Mouse (Mus musculus) thymus, adult 2 months (tissue): ENCODE measurements around the gene Abca3. TPM values are rescaled to one million over a fixed set of nuclear protein-coding genes. Genes with fewer than 3 reads are reported as not detected.

Experiments used
- DNase-seq: peaks from one replicate; pipeline ENCODE4 v3.0.0; 2021
- H3K27ac ChIP-seq: fragments of 200-500 bp; 2 replicates; pipeline ENCODE4 v1.5.1; 2012; ENCODE audit warnings: low read length, control low read depth; ENCODE audit not compliant: control insufficient read depth, insufficient read depth
- H3K27me3 ChIP-seq: fragments of 200-500 bp; 2 replicates; pipeline ENCODE4 v1.6.1; 2012; ENCODE audit warnings: mild to moderate bottlenecking, low read length, moderate library complexity, mixed read lengths; ENCODE audit not compliant: control insufficient read depth, insufficient read depth
- H3K36me3 ChIP-seq: fragments of 200-500 bp; 2 replicates; pipeline ENCODE4 v1.6.1; 2012; ENCODE audit warnings: mild to moderate bottlenecking, low read length, moderate library complexity; ENCODE audit not compliant: control insufficient read depth, insufficient read depth
- H3K4me1 ChIP-seq: fragments of 200-500 bp; replicated peaks from 2 replicates; pipeline ENCODE4 v1.6.1; 2012; ENCODE audit warnings: low read length; ENCODE audit not compliant: control insufficient read depth, insufficient read depth
- H3K4me3 ChIP-seq: fragments of 200-500 bp; 2 replicates; pipeline ENCODE4 v1.5.1; 2012; ENCODE audit warnings: mild to moderate bottlenecking, low read length, control low read depth, moderate library complexity; ENCODE audit not compliant: control insufficient read depth, insufficient read depth
- CTCF ChIP-seq: fragments of 200-500 bp; IDR thresholded peaks from 2 replicates; pipeline ENCODE4 v1.5.1; 2012; ENCODE audit warnings: mild to moderate bottlenecking, control low read depth, low read length, moderate library complexity, borderline replicate concordance; ENCODE audit not compliant: control insufficient read depth, poor library complexity, insufficient read depth; ENCODE audit errors: extremely low read depth
- POLR2A ChIP-seq: fragments of 200-500 bp; IDR thresholded peaks from 2 replicates; pipeline ENCODE4 v1.6.1; 2012; ENCODE audit warnings: mild to moderate bottlenecking, low read length, control low read depth, moderate library complexity; ENCODE audit not compliant: control insufficient read depth, poor library complexity, insufficient read depth; ENCODE audit errors: extremely low read depth
- WGBS: fragments of 180-500 bp; shearing (Covaris S2); methylation state at CpG from one replicate; pipeline ENCODE4 v1.1.7; 2018; 5-methylcytosine and 5-hydroxymethylcytosine counted together
- polyA plus RNA-seq: library from polyadenylated mRNA; depleted of rRNA; stranded (reverse); fragments of >200 nt; gene quantifications from 2 replicates; pipeline ENCODE4 v1.2.3, GENCODE M21; 2012

The Abca3 gene
- polyA plus RNA-seq, 1 experiment, result 34.8 TPM

DNA sequence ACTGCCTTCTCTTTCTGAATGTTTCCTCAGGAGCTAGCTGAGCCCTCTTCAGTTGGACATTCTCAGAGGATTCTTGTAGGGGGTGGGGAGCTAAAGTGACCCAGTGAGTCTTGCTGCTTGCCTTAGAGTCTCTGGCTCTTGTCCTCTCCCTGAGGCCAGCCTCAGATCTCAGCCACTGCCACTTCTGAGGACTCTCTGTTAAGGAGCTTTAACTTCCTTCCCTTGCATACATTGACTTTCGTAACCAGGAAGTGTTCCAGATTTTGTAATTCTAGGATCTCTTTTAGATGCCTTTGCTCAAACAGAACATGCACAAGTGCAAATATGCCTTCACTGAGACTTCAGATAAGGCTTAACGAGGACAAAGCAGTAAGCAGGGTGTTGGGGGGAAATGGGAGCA lies 8.2 kb downstream of the Abca3 start:
- Histone ChIP-seq H3K36me3 (no peaks in the 10 kb centered on the region), H3K4me1 (no peaks in the 10 kb centered on the region), H3K27me3 (no peaks in the 10 kb centered on the region), H3K27ac (no peak overlapping the region), H3K4me3 (no peak overlapping the region)
- TF ChIP-seq POLR2A (no peak), CTCF (no peak)
- DNase-seq, result no peak
- over 99% methylated on average over 2 of the region's 2 CpGs for WGBS

DNA sequence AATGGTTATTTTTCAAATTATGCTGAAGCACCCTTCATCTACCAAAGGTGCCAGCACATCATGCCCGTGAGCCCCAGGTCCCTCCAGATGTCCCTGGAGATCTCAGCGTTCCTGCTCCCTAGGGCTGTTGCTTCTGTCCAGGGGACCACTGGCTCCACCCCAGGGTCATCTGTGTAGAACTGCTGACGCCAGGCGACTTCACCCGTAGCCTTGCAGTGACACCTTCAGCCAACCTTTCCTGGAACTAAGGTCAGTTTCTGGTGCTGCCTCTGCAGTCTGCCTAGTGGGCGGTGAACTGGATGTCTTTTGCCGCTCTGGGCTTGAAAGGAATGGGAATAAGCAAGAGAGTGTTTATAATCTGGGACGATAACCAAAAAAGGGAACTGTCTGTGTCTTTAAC lies 9.1 kb downstream of the Abca3 start:
- 88% methylated on average over 8 of the region's 8 CpGs for WGBS
- DNase-seq, result no peak
- TF ChIP-seq CTCF (no peak), POLR2A (no peak)
- no peaks in the 10 kb centered on the region for H3K4me1 ChIP-seq
- H3K27me3 ChIP-seq, result no peaks in the 10 kb centered on the region
- H3K36me3 ChIP-seq, result no peaks in the 10 kb centered on the region
- no peak overlapping the region for H3K27ac ChIP-seq
- no peak overlapping the region for H3K4me3 ChIP-seq

DNA sequence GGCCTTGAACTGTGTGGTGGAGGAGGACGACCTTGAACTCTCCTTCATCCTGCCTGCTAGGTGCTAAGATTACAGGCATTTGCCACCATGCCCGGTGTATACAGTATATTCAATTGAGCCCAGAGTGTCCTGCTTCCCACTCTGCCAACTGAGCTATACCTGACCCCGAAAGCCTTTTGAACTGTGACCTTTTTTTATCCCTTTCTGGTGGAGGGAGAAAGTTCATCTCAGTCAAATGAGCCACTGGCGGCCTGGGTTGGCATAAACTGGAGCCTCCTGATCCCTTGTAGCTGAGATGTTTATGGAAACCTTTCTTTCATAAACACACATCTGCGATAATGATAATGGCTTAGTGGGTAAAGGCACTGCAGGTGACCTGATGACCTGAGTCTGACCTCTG lies 9.5 kb downstream of the Abca3 start:
- 90% methylated on average over 5 of the region's 5 CpGs for WGBS
- no peak for DNase-seq
- no peak overlapping the region for H3K27ac ChIP-seq
- H3K4me3 ChIP-seq, result no peak overlapping the region
- no peaks in the 10 kb centered on the region for H3K4me1 ChIP-seq
- no peak for TF ChIP-seq POLR2A
- no peak for TF ChIP-seq CTCF
- no peaks in the 10 kb centered on the region for H3K27me3 ChIP-seq
- H3K36me3 ChIP-seq, result 0 out of 2 replicates have a peak, but pooled peaks cover 4% of the 10 kb centered on the region

DNA sequence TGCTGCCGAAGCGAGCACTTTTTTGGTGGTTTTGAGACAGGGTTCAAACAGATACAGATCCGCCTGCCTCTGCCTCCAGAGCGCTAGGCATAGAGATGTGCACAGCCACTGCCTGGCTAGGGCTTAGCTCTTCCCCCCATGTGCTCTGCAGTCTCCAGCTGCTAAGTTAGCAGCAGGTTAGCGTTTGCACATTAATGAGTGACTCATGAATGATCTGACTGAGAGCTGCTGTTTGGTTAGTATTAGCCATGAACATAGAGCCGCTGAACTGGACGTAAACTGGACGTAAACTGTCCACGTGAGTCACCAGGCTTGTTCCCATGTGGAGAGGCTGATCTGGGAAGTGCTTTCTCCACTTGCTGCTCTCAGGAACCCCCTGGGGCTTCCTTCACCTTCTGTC lies 10.8 kb downstream of the Abca3 start:
- TF ChIP-seq CTCF (no peak), POLR2A (no peak)
- H3K27ac ChIP-seq, result no peak overlapping the region
- DNase-seq, result no peak
- 0 out of 2 replicates have a peak, but pooled peaks cover 5% of the 10 kb centered on the region for H3K36me3 ChIP-seq
- no peaks in the 10 kb centered on the region for H3K4me1 ChIP-seq
- no peak overlapping the region for H3K4me3 ChIP-seq
- 96% methylated on average over 9 of the region's 9 CpGs for WGBS
- no peaks in the 10 kb centered on the region for H3K27me3 ChIP-seq

DNA sequence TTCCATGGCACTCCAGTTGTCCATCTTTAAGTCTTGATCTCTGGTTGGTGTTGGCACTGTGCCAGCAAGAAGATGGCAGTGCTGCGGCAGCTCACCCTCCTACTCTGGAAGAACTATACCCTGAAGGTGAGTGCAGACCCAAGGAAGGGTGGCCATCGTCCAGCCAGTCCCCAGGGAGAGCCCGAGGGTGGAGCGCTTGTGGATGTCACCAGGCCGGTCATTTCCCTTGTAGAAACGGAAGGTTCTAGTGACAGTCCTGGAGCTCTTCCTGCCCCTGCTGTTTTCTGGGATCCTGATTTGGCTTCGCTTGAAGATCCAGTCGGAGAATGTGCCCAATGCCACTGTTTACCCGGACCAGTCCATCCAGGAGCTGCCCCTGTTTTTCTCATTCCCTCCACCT lies 12.7 kb downstream of the Abca3 start:
- Histone ChIP-seq H3K4me1 (no peaks in the 10 kb centered on the region), H3K36me3 (0 out of 2 replicates have a peak, but pooled peaks cover 7% of the 10 kb centered on the region), H3K27ac (no peak overlapping the region), H3K4me3 (no peak overlapping the region), H3K27me3 (no peaks in the 10 kb centered on the region)
- TF ChIP-seq POLR2A, result no peak
- no peak for DNase-seq
- 96% methylated on average over 9 of the region's 9 CpGs for WGBS

DNA sequence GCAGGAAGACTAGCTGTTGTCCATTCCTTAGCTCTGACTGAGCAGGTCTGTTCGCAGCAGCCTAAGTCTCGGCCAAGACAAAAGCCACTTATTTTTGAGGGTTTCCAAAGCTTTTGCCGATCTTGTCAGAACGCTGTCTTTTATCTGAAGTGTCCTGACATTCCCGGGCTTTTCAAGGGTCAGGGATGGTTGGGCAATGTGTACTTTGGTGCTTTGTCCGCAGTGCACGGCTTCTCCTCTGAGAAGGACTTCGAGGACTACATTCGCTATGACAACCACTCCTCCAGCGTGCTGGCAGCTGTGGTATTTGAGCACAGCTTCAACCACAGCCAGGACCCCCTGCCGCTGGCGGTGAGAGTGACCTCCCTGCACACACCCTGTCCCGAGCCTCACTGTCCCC lies 14.1 kb downstream of the Abca3 start:
- H3K27ac ChIP-seq, result no peak overlapping the region
- H3K4me3 ChIP-seq, result no peak overlapping the region
- WGBS, result 95% methylated on average over 13 of the region's 13 CpGs
- H3K36me3 ChIP-seq, result 0 out of 2 replicates have a peak, but pooled peaks cover 7% of the 10 kb centered on the region
- no peaks in the 10 kb centered on the region for H3K4me1 ChIP-seq
- no peak for TF ChIP-seq CTCF
- no peak for TF ChIP-seq POLR2A
- DNase-seq, result no peak
- no peaks in the 10 kb centered on the region for H3K27me3 ChIP-seq

DNA sequence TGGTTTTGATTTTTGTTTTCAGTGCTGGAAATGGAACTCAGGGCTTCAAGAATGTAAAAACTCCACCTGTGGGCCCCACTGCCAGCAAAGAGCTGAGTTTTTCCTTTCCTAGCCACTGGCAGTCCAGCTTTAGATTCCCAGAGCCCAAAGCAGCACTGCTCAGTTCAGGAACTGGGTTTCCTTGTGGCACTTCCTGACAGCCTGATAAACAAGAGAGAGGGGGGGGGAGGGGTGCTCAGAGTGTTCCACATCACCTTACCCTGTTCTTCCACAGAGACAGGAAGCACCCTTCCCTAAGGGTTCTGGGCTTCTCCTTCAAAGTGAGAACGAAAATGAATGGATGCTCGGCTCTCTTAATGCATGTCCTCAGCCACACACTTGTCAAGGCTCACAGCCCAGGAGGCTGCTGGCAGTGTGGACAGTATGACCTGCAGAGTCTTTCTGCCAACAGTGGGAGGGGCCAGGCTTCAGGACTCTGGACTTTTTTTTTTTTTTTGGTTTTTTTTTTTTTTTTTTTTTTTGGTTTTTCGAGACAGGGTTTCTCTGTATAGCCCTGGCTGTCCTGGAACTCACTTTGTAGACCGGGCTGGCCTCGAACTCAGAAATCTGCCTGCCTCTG lies 23.5 kb downstream of the Abca3 start:
- no peak for TF ChIP-seq POLR2A
- no peak overlapping the region for H3K4me3 ChIP-seq
- no peaks in the 10 kb centered on the region for H3K27me3 ChIP-seq
- peaks cover 3% of the 10 kb centered on the region; the same call in 1 of the 2 replicates for H3K36me3 ChIP-seq
- DNase-seq, result no peak
- H3K27ac ChIP-seq, result no peak overlapping the region
- H3K4me1 ChIP-seq, result no peaks in the 10 kb centered on the region; the same call in 1 of the 2 replicates
- 87% methylated on average over 5 of the region's 5 CpGs for WGBS

DNA sequence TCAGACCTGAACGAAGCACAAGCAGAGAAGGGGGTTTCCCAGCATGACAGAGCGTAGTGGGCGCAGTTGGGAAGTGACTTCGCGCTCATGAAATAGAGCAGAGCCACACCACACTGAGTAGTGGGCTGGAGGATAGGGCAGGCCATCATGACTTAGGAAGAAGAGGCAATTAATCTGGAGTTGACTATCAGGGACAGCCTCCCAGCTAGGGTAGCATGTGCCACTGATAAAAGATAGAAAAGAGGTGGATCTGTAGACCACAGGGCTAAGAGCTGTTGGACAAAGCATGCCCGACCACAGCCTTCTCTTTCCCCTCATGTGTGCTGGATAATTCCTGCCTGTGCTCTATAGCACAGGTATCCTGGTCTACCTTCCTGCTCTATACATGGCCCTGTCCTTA lies 24.1 kb downstream of the Abca3 start:
- WGBS, result 95% methylated on average over 6 of the region's 6 CpGs
- no peak overlapping the region for H3K4me3 ChIP-seq
- peaks cover 3% of the 10 kb centered on the region; the same call in 1 of the 2 replicates for H3K36me3 ChIP-seq
- no peak for DNase-seq
- no peaks in the 10 kb centered on the region for H3K27me3 ChIP-seq
- no peak overlapping the region for H3K27ac ChIP-seq
- H3K4me1 ChIP-seq, result no peaks in the 10 kb centered on the region; the same call in 1 of the 2 replicates
- no peak for TF ChIP-seq POLR2A
- TF ChIP-seq CTCF, result no peak
